Mouse (Mus musculus) kidney, adult 2 months (tissue): ENCODE measurements around the gene Peak1. TPM values are rescaled to one million over a fixed set of nuclear protein-coding genes. Genes with fewer than 3 reads are reported as not detected.
A peak's percentile ranks its signal among the peaks of the same experiment; 100 is the strongest.
"Not testable (repeated sequence)": the region's sequence is repeated elsewhere in the genome, so short reads cannot be mapped to it uniquely, and the experiment has no call there.

Experiments used
- DNase-seq: peaks from one replicate; pipeline ENCODE4 v3.0.0; 2021
- H3K27ac ChIP-seq: fragments of 200-500 bp; 2 replicates; pipeline ENCODE4 v1.5.1; 2012; ENCODE audit warnings: low read depth, low read length, control low read depth, inconsistent platforms; ENCODE audit not compliant: insufficient read depth
- H3K27me3 ChIP-seq: fragments of 200-500 bp; replicated peaks from 2 replicates; pipeline ENCODE4 v1.6.1; 2012; ENCODE audit warnings: mild to moderate bottlenecking, moderate library complexity, low read length, inconsistent platforms; ENCODE audit not compliant: control insufficient read depth, insufficient read depth
- H3K36me3 ChIP-seq: fragments of 200-500 bp; 2 replicates; pipeline ENCODE4 v1.6.1; 2012; ENCODE audit warnings: mild to moderate bottlenecking, moderate library complexity, low read length, inconsistent platforms; ENCODE audit not compliant: control insufficient read depth, insufficient read depth
- H3K4me1 ChIP-seq: fragments of 200-500 bp; 2 replicates; pipeline ENCODE4 v1.6.1; 2011; ENCODE audit warnings: low read length; ENCODE audit not compliant: control insufficient read depth, insufficient read depth
- H3K4me3 ChIP-seq: fragments of 200-500 bp; 2 replicates; pipeline ENCODE4 v1.5.1; 2011; ENCODE audit warnings: mild to moderate bottlenecking, low read depth, low read length, control low read depth; ENCODE audit not compliant: insufficient read depth
- CTCF ChIP-seq: fragments of 200-500 bp; conservative IDR thresholded peaks from 2 replicates; pipeline ENCODE4 v1.5.1; 2011; ENCODE audit warnings: low read depth, mild to moderate bottlenecking, control low read depth, low read length, moderate library complexity, mixed read lengths; ENCODE audit not compliant: insufficient read depth, insufficient read length
- POLR2A ChIP-seq: fragments of 200-500 bp; IDR thresholded peaks from one replicate; pipeline ENCODE4 v1.6.1; 2011; ENCODE audit warnings: low read depth, low read length, control low read depth
- WGBS: fragments of 180-500 bp; shearing (Covaris S2); methylation state at CpG from one replicate; pipeline ENCODE4 v1.1.7; 2018; 5-methylcytosine and 5-hydroxymethylcytosine counted together
- polyA plus RNA-seq: library from polyadenylated mRNA; depleted of rRNA; stranded (reverse); fragments of >200 nt; gene quantifications from 2 replicates; pipeline ENCODE4 v1.2.3, GENCODE M21; 2012

Gene Peak1
- polyA plus RNA-seq, 1 experiment = 8.5 TPM

- TF ChIP-seq CTCF (no peak), POLR2A (no peak)
- H3K4me3 ChIP-seq = no peak overlapping the region
- whole genome bisulfite sequencing = 79% methylated on average over 5 of the region's 5 CpGs
- peaks cover 10% of the 10 kb centered on the region for H3K4me1 ChIP-seq
- no peaks in the 10 kb centered on the region for H3K27me3 ChIP-seq
- no peak overlapping the region for H3K27ac ChIP-seq
- DNase-seq = no peak
- H3K36me3 ChIP-seq = no peaks in the 10 kb centered on the region
Observed at GRCm38 (mm10) chr9:56460987-56461386, 43.1 kb upstream of the Peak1 start.

- H3K4me1 ChIP-seq = peaks cover 8% of the 10 kb centered on the region
- no peaks in the 10 kb centered on the region for H3K27me3 ChIP-seq
- peak; percentile 26 for DNase-seq
- H3K27ac ChIP-seq = no peak overlapping the region
- 84% methylated on average over 3 of the region's 3 CpGs for WGBS
- no peak overlapping the region for H3K4me3 ChIP-seq
- no peak for TF ChIP-seq POLR2A
- no peak for TF ChIP-seq CTCF
- H3K36me3 ChIP-seq = 0 out of 2 replicates have a peak, but pooled peaks cover 2% of the 10 kb centered on the region
Observed at GRCm38 (mm10) chr9:56456426-56456825, 38.6 kb upstream of the Peak1 start.

GRCm38 (mm10) chr9:56453038-56453815 lies 35.4 kb upstream of the Peak1 start:
- H3K27ac ChIP-seq = no peak overlapping the region
- peaks cover 6% of the 10 kb centered on the region for H3K4me1 ChIP-seq
- no peak for DNase-seq
- H3K27me3 ChIP-seq = no peaks in the 10 kb centered on the region
- TF ChIP-seq CTCF = no peak
- no peak for TF ChIP-seq POLR2A
- H3K36me3 ChIP-seq = 0 out of 2 replicates have a peak, but pooled peaks cover 2% of the 10 kb centered on the region
- no peak overlapping the region for H3K4me3 ChIP-seq
- 94% methylated on average over 2 of the region's 2 CpGs for WGBS

- TF ChIP-seq CTCF = no peak
- no peak for TF ChIP-seq POLR2A
- peaks cover 6% of the 10 kb centered on the region for H3K4me1 ChIP-seq
- H3K27ac ChIP-seq = no peak overlapping the region
- DNase-seq = no peak
- H3K27me3 ChIP-seq = no peaks in the 10 kb centered on the region
- 0 out of 2 replicates have a peak, but pooled peaks cover 2% of the 10 kb centered on the region for H3K36me3 ChIP-seq
- 90% methylated on average over 6 of the region's 6 CpGs for WGBS
- H3K4me3 ChIP-seq = no peak overlapping the region
Observed at GRCm38 (mm10) chr9:56451570-56451969, 33.7 kb upstream of the Peak1 start.

GRCm38 (mm10) chr9:56439699-56440098 lies 21.8 kb upstream of the Peak1 start:
- WGBS = 62% methylated on average over 7 of the region's 7 CpGs
- no peak for DNase-seq
- H3K36me3 ChIP-seq = no peaks in the 10 kb centered on the region
- no peaks in the 10 kb centered on the region for H3K27me3 ChIP-seq
- H3K4me1 ChIP-seq = no peaks in the 10 kb centered on the region
- no peak overlapping the region for H3K27ac ChIP-seq
- H3K4me3 ChIP-seq = no peak overlapping the region
- TF ChIP-seq POLR2A (no peak), CTCF (no peak)

GRCm38 (mm10) chr9:56437300-56437892 lies 19.5 kb upstream of the Peak1 start:
- DNase-seq, H3K4me3 ChIP-seq, H3K27me3 ChIP-seq, H3K36me3 ChIP-seq, H3K4me1 ChIP-seq, H3K27ac ChIP-seq: not testable (repeated sequence)
- WGBS = 96% methylated on average over 24 of the region's 29 CpGs

- TF ChIP-seq POLR2A (no peak), CTCF (no peak)
- H3K27ac ChIP-seq = no peak overlapping the region
- peak; percentile 13 for DNase-seq
- H3K36me3 ChIP-seq = no peaks in the 10 kb centered on the region
- H3K4me3 ChIP-seq = no peak overlapping the region
- H3K27me3 ChIP-seq = no peaks in the 10 kb centered on the region
- H3K4me1 ChIP-seq = no peaks in the 10 kb centered on the region
- 74% methylated on average over 5 of the region's 5 CpGs for WGBS
Observed at GRCm38 (mm10) chr9:56435821-56436526, 18.1 kb upstream of the Peak1 start.
